Mouse (Mus musculus) kidney, embryonic 14.5 days (tissue): Measurements from ENCODE around the gene Tram2. TPM values are rescaled to one million over a fixed set of nuclear protein-coding genes. Genes with fewer than 3 reads are reported as not detected.

Experiments
- ATAC-seq: fragments of 200-750 bp; cut with Nextera tagmentation; 2 replicates; pipeline ENCODE4 v1.8.0; 2017; ENCODE audit warnings: moderate number of reproducible peaks, mild to moderate bottlenecking, moderate TSS enrichment, moderate library complexity; ENCODE audit not compliant: low FRiP score, low TSS enrichment
- H3K27ac ChIP-seq: fragments of 300-500 bp; sonication (generic); 2 replicates; pipeline ENCODE4 v1.5.1; 2014; ENCODE audit warnings: low read depth, mild to moderate bottlenecking, low read length, moderate library complexity, mixed read lengths
- H3K27me3 ChIP-seq: fragments of 300-500 bp; sonication (generic); 2 replicates; pipeline ENCODE4 v1.6.1; 2014; ENCODE audit warnings: mild to moderate bottlenecking, low read length; ENCODE audit not compliant: control insufficient read depth, insufficient read depth
- H3K36me3 ChIP-seq: fragments of 300-500 bp; sonication (generic); 2 replicates; pipeline ENCODE4 v1.6.1; 2014; ENCODE audit warnings: low read length, mixed read lengths; ENCODE audit not compliant: control insufficient read depth, insufficient read depth
- H3K4me1 ChIP-seq: fragments of 300-500 bp; sonication (generic); 2 replicates; pipeline ENCODE4 v1.6.1; 2014; ENCODE audit warnings: low read length, mixed read lengths; ENCODE audit not compliant: control insufficient read depth, insufficient read depth
- H3K4me2 ChIP-seq: fragments of 300-500 bp; sonication (generic); replicated peaks from 2 replicates; pipeline ENCODE4 v1.6.1; 2014; ENCODE audit warnings: low read depth, mild to moderate bottlenecking, low read length
- H3K4me3 ChIP-seq: fragments of 300-500 bp; sonication (generic); 2 replicates; pipeline ENCODE4 v1.5.1; 2014; ENCODE audit warnings: mild to moderate bottlenecking, low read length
- H3K9ac ChIP-seq: fragments of 300-500 bp; sonication (generic); 2 replicates; pipeline ENCODE4 v1.6.1; 2014; ENCODE audit warnings: low read depth, mild to moderate bottlenecking, low read length, moderate library complexity
- H3K9me3 ChIP-seq: fragments of 300-500 bp; sonication (generic); 2 replicates; pipeline ENCODE4 v1.6.1; 2016; ENCODE audit warnings: low read length; ENCODE audit not compliant: control insufficient read depth
- whole genome bisulfite sequencing: fragments of 180-500 bp; shearing (Covaris S2); extraction: QIAGEN DNeasy Blood & Tissue Kit; methylation state at CpG from one replicate; pipeline ENCODE4 v1.1.7; 2014; 5-methylcytosine and 5-hydroxymethylcytosine counted together
- polyA plus RNA-seq: library from polyadenylated mRNA; unstranded; fragments of >200 nt; fragmentation: Nextera tagmentation; extraction: Ambion mirVana; gene quantifications from 2 replicates; pipeline ENCODE4 v1.2.1, GENCODE M21; 2014

Gene Tram2
- polyA plus RNA-seq, 1 experiment from 2014 or later: 12.4 TPM

GRCm38 (mm10) chr1:21052132-21052545 is 26.9 kb downstream of the Tram2 start:
- H3K27ac ChIP-seq: no peak overlapping the region
- H3K4me3 ChIP-seq: no peak overlapping the region
- no peak overlapping the region for H3K4me2 ChIP-seq
- no peak for ATAC-seq
- peaks cover 17% of the 10 kb centered on the region; the same call in 1 of the 2 replicates for H3K4me1 ChIP-seq
- no peaks in the 10 kb centered on the region for H3K27me3 ChIP-seq
- H3K9ac ChIP-seq: no peak overlapping the region
- no peaks in the 10 kb centered on the region for H3K36me3 ChIP-seq
- H3K9me3 ChIP-seq: no peaks in the 10 kb centered on the region
- 61% methylated on average over 5 of the region's 5 CpGs for WGBS

- Histone ChIP-seq H3K36me3 (no peaks in the 10 kb centered on the region), H3K27me3 (no peaks in the 10 kb centered on the region), H3K9ac (no peak overlapping the region), H3K4me3 (no peak overlapping the region), H3K9me3 (no peaks in the 10 kb centered on the region), H3K4me2 (no peak overlapping the region), H3K4me1 (peaks cover 17% of the 10 kb centered on the region; the same call in 1 of the 2 replicates), H3K27ac (no peak overlapping the region)
- no peak for ATAC-seq
- 91% methylated on average over 5 of the region's 5 CpGs for WGBS
These were observed 30.0 kb downstream of the Tram2 start for GRCm38 (mm10) chr1:21049005-21049404.

- H3K4me1 ChIP-seq: peaks cover 17% of the 10 kb centered on the region; the same call in 1 of the 2 replicates
- no peaks in the 10 kb centered on the region for H3K9me3 ChIP-seq
- no peak for ATAC-seq
- no peak overlapping the region for H3K27ac ChIP-seq
- no peaks in the 10 kb centered on the region for H3K36me3 ChIP-seq
- H3K27me3 ChIP-seq: no peaks in the 10 kb centered on the region
- no peak overlapping the region for H3K9ac ChIP-seq
- no peak overlapping the region for H3K4me3 ChIP-seq
- WGBS: 87% methylated on average over 8 of the region's 8 CpGs
- no peak overlapping the region for H3K4me2 ChIP-seq
These were observed 30.6 kb downstream of the Tram2 start for GRCm38 (mm10) chr1:21048402-21048801.

GRCm38 (mm10) chr1:21042461-21042860 is 36.6 kb downstream of the Tram2 start:
- peaks cover 5% of the 10 kb centered on the region; the same call in 1 of the 2 replicates for H3K4me1 ChIP-seq
- no peak overlapping the region for H3K4me3 ChIP-seq
- H3K27me3 ChIP-seq: no peaks in the 10 kb centered on the region
- 90% methylated on average over 7 of the region's 7 CpGs for WGBS
- no peaks in the 10 kb centered on the region for H3K9me3 ChIP-seq
- H3K4me2 ChIP-seq: no peak overlapping the region
- H3K27ac ChIP-seq: no peak overlapping the region
- no peak for ATAC-seq
- H3K36me3 ChIP-seq: no peaks in the 10 kb centered on the region
- no peak overlapping the region for H3K9ac ChIP-seq

GRCm38 (mm10) chr1:21040610-21041326 is 38.3 kb downstream of the Tram2 start:
- no peak overlapping the region for H3K27ac ChIP-seq
- no peak overlapping the region for H3K9ac ChIP-seq
- H3K27me3 ChIP-seq: no peaks in the 10 kb centered on the region
- H3K36me3 ChIP-seq: no peaks in the 10 kb centered on the region
- ATAC-seq: peak; percentile 50
- no peaks in the 10 kb centered on the region for H3K9me3 ChIP-seq
- H3K4me2 ChIP-seq: no peak overlapping the region
- H3K4me3 ChIP-seq: no peak overlapping the region
- 39% methylated on average over 7 of the region's 7 CpGs for WGBS
- peaks cover 5% of the 10 kb centered on the region; the same call in 1 of the 2 replicates for H3K4me1 ChIP-seq

GRCm38 (mm10) chr1:21040173-21040572 is 38.9 kb downstream of the Tram2 start:
- no peak overlapping the region for H3K27ac ChIP-seq
- no peaks in the 10 kb centered on the region for H3K27me3 ChIP-seq
- H3K4me3 ChIP-seq: no peak overlapping the region
- H3K9me3 ChIP-seq: no peaks in the 10 kb centered on the region
- H3K4me1 ChIP-seq: peaks cover 5% of the 10 kb centered on the region; the same call in 1 of the 2 replicates
- WGBS: 84% methylated on average over 7 of the region's 7 CpGs
- H3K4me2 ChIP-seq: no peak overlapping the region
- no peak for ATAC-seq
- H3K9ac ChIP-seq: no peak overlapping the region
- no peaks in the 10 kb centered on the region for H3K36me3 ChIP-seq

- H3K9me3 ChIP-seq: no peaks in the 10 kb centered on the region
- H3K36me3 ChIP-seq: no peaks in the 10 kb centered on the region
- H3K4me2 ChIP-seq: no peak overlapping the region
- WGBS: 88% methylated on average over 3 of the region's 3 CpGs
- peaks cover 5% of the 10 kb centered on the region; the same call in 1 of the 2 replicates for H3K4me1 ChIP-seq
- no peak overlapping the region for H3K9ac ChIP-seq
- no peak for ATAC-seq
- H3K4me3 ChIP-seq: no peak overlapping the region
- no peak overlapping the region for H3K27ac ChIP-seq
- no peaks in the 10 kb centered on the region for H3K27me3 ChIP-seq
These were observed 39.5 kb downstream of the Tram2 start for GRCm38 (mm10) chr1:21039564-21039963.

- Histone ChIP-seq H3K36me3 (no peaks in the 10 kb centered on the region), H3K4me3 (no peak overlapping the region), H3K4me2 (no peak overlapping the region), H3K9me3 (no peaks in the 10 kb centered on the region), H3K4me1 (peaks cover 5% of the 10 kb centered on the region; the same call in 1 of the 2 replicates), H3K27me3 (no peaks in the 10 kb centered on the region), H3K9ac (no peak overlapping the region), H3K27ac (no peak overlapping the region)
- WGBS: 92% methylated on average over 6 of the region's 6 CpGs
- no peak for ATAC-seq
These were observed 41.0 kb downstream of the Tram2 start for GRCm38 (mm10) chr1:21037881-21038601.

GRCm38 (mm10) chr1:21035878-21036277 is 43.2 kb downstream of the Tram2 start:
- Histone ChIP-seq H3K9ac (no peak overlapping the region), H3K36me3 (no peaks in the 10 kb centered on the region), H3K27me3 (no peaks in the 10 kb centered on the region), H3K4me1 (peaks cover 4% of the 10 kb centered on the region; the same call in 1 of the 2 replicates), H3K4me3 (no peak overlapping the region), H3K27ac (no peak overlapping the region), H3K4me2 (no peak overlapping the region), H3K9me3 (no peaks in the 10 kb centered on the region)
- WGBS: 82% methylated on average over 6 of the region's 6 CpGs
- ATAC-seq: no peak
